Mouse (Mus musculus) cerebellum, adult (tissue): ENCODE results near the gene Mindy2.
A peak's percentile ranks its signal among the peaks of the same experiment; 100 is the strongest.

ENCODE experiments used
- ATAC-seq: cut with Nextera tagmentation; 2 replicates; pipeline ENCODE4 v1.9.2; 2017; ENCODE audit warnings: mild to moderate bottlenecking, moderate library complexity, mixed read lengths; ENCODE audit not compliant: insufficient number of reproducible peaks, low FRiP score, low TSS enrichment

Mindy2 gene

GRCm38 (mm10) chr9:70657013-70657967 lies at the start of gene Mindy2:
Gene Mindy2 (minus strand): TSS chr9:70657174.
- peak; percentile 92 for ATAC-seq

DNA sequence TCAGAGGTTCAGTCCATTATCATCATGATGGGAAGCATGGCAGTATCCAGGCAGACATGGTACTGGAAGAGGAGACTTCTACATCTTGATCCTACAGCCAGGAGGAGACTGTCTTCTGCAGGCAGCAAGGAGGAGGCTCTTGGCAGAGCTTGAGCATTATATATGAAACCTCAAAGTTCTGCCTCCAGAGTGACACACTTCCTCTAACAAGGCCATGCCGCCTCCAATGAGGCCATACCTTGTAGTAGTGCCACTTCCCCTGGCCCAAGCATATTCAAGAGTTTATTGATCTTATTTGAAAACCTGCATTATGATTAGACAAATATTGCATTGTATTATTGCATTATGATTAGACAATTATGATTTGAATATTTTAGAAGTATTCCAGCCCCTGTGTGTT lies 49.5 kb upstream of the Mindy2 start:
- ATAC-seq = no peak

GRCm38 (mm10) chr9:70703597-70704203 lies 46.7 kb upstream of the Mindy2 start:
- no peak for ATAC-seq

GRCm38 (mm10) chr9:70698090-70698489 lies 41.1 kb upstream of the Mindy2 start:
- ATAC-seq = no peak

- ATAC-seq = no peak
Measured at GRCm38 (mm10) chr9:70695723-70696122, 38.7 kb upstream of the Mindy2 start.

- no peak for ATAC-seq
Measured at GRCm38 (mm10) chr9:70691772-70692693, 35.1 kb upstream of the Mindy2 start.

DNA sequence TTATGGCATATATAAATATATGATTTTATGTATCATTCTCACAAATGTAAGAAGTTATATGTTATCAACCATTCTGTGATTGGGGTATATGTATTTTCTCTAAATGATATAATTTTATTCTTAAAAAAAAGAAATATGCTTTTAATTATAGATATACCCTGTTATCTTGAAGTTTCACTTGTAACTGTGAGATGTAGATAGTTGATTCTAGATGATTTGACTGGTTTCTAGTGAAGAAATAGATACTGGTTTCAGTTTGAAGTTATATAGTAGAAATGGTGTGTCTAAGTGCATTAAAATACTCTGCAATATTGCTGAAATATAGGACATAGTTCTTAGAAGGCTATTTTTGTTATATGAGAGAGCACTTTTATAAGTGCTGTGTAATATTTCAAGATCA lies 33.6 kb upstream of the Mindy2 start:
- ATAC-seq = no peak

- no peak for ATAC-seq
Measured at GRCm38 (mm10) chr9:70689926-70690325, 33.0 kb upstream of the Mindy2 start.

DNA sequence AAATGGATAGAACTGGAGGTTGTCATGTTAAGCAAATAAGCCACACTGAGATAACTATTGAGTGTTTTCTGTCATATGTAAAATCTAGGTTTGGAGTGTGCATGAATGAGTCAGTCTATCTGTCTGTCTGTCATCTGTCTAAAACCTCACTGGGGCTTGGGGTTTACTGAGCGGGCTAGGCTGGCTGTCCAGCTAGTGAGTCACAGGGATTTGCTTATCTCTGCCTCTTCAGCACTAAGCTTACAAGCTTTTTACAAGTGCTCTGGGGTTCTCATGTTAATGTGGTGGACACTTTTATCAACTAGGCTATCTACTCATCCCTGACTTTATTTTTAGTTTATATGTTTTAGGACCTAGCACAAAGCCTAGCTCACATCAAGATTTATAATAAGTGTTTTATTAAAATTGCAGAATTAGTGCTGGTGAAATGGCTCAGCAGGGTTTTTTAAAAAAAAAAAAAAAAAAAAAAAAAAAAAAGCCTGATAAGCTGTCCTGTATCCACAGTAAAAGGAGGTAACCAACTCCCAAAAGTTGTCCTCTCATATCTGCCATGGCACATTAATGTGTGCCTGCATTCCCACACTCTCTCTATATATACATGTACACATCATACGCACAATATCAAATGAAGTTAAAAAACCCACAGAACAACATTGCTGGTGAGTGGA lies 31.5 kb upstream of the Mindy2 start:
- ATAC-seq = no peak

DNA sequence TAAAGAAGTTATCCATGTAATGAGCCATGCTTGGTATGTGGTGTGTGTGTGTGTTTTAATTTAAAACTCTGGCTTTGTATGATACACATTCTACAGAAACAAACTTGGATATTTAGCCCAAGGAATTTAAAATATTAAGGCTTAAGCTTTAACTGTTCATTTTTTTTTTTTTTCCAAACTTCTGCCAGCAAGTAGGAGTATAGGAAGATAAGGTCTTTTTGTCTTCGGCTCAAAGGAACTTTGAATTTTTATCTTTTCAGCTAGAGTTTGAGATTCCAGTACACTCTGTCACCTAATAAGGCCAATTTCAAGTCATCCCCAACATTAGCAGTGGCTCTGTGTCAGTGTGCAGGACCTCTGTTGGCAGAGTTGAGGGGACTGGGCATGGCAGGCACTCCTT lies 25.2 kb upstream of the Mindy2 start:
- ATAC-seq = no peak

- peak; percentile 43 for ATAC-seq
Measured at GRCm38 (mm10) chr9:70679132-70680091, 22.4 kb upstream of the Mindy2 start.

GRCm38 (mm10) chr9:70678682-70679131 lies 21.7 kb upstream of the Mindy2 start, which contains the start of gene Adam10:
Gene Adam10 (plus strand): TSS chr9:70678997.
- peak; percentile 93 for ATAC-seq

- ATAC-seq = no peak
Measured at GRCm38 (mm10) chr9:70675961-70676360, 19.0 kb upstream of the Mindy2 start.

DNA sequence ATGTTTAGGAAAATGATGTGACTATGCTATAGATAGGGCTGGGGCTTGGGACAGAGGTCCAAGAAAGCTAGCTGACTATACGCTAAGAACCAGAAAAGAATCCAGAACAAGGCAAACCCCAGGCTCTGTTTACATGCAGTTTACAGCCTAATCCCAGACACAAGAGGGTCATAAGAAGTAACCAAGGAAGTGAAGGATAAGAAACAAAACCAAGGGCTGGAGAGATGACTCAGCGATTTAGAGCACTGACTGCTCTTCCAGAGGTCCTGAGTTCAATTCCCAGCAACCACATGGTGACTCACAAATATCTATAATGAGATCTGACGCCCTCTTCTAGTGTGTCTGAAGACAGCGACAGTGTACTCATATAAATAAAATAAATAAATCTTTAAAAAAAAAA lies 18.1 kb upstream of the Mindy2 start:
- no peak for ATAC-seq

- no peak for ATAC-seq
Measured at GRCm38 (mm10) chr9:70673656-70674055, 16.7 kb upstream of the Mindy2 start.

DNA sequence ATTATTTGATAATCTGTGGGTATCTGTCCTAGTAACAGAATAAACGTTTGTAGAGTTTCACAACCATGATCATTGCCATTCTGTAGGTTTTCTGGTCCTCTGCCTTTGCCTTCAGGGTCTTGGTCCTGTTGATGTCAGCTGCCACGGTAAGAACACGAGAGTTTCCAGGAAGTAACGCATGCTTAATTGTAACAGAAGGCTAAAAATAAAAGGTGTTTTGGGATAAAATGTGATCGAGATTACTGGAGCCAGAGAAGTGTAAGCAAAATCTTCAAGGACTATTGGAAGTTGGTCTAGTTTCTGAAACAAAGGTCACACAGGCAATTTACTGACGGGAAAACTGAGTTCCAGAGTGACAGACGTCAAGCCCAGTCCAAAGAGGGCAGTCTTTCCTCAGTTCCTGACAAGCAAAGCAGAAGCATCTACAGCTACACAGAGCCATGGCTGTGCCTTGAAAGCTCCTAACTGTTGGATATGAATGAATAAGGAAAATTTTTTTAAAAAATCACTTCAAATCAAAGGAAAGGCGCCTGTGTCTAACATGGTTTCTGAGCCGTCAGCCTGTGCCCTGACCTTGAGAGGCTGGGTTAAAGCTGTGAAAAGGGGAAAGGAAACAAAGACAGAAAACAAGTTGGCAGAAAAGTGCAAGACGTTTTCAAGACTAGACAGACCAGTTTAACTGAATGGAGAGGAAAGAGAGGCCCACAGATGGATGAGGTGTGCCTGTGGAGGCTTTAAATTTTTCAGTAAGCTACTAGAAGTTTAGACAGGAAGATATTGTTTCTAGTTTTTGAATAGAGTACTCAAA lies 15.0 kb upstream of the Mindy2 start:
- ATAC-seq = no peak

DNA sequence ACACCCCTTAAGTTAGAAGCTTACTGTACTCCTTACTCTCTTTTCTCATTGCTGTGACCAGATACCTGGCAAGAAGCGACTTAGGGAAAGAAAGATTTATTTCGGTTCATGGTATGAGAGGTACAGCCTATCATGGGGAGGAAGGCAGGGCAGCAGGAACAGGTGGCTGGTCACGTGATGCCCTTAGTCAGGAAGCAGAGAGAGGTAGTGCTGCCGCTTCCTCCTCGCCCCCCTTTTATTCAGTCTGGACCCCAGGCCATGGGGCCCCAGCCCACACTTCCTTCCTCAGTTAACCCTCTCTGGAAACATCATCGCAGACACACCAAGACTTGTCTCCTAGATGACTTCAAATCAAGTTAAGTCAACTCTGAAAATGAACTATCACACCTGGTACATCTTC lies 14.3 kb upstream of the Mindy2 start:
- ATAC-seq = no peak

- ATAC-seq = no peak
Measured at GRCm38 (mm10) chr9:70670381-70670780, 13.4 kb upstream of the Mindy2 start.
